Mouse (Mus musculus) left cerebral cortex, adult 11 months (tissue): ENCODE data around the gene Akr1b3.
"Not testable (repeated sequence)": the region's sequence is repeated elsewhere in the genome, so short reads cannot be mapped to it uniquely, and the experiment has no call there.

Source experiments
- DNase-seq: peaks from one replicate; pipeline ENCODE4 v3.0.0; 2022; ENCODE audit warnings: low spot score

The Akr1b3 gene

GRCm38 (mm10) chr6:34316854-34317771 lies at the start of gene Akr1b3:
Akr1b3 (minus strand) TSS chr6:34317478.
- peak; percentile 86 for DNase-seq

DNA sequence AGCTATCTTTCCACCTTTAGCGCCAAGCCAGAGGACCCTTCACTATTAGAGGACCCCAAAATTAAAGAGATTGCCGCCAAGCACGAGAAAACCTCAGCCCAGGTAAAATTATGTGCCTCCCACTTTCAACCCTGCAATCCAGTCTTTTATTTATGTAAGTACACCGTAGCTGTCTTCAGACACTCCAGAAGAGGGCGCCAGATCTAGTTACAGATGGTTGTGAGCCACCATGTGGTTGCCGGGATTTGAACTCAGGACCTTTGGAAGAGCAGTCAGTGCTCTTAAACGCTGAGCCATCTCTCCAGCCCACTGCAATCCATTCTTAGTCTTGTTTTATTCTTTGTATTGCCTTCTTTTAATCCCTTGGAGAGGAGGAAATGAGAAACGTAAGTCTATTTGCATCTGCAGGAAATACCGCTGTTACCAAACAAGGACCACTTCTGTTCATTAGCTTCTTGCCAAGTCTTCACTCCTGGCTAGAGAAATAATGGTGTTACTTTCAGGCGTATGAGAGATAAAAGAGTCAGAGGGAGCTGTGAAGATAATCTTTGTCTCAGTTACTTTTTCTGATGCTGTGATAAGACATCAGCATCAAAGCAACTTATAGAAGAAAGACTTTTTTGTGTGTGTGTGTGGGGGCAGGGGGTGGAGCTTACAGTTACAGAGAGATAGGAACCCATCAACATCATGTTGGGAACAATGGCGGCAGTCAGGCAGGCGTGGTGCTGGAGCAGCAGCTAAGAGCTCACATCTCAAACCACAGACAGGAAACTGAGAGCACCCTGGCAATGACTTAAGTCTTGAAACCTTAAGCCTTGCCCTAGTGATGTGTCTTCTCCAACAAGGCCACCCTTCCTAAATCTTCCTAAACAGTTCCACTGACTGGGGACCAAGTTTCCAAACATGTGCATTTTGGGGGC lies 47.2 kb upstream of the Akr1b3 start:
- no peak for DNase-seq

DNA sequence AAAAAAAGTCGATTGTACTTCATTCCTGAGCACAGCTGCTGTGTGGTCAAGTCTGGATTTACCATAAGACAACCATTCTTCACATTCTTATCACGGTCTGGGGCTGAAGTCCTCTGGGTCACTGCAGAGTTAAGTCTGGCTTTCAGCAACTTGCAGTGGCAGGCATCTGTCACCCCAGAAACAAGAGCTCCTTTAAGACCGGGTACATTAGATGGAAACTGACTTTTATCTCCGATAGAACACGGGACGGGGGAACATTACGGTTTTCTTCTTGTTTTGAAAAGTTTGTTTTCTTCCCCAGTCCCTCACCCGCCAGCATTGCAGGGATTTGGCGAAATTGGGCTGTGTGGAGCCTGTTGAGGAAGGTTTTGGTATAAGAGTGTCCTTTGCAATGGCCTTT lies 38.6 kb upstream of the Akr1b3 start:
- no peak for DNase-seq

GRCm38 (mm10) chr6:34355349-34355747 lies 38.1 kb upstream of the Akr1b3 start:
- no peak for DNase-seq

GRCm38 (mm10) chr6:34354354-34355348 lies 37.4 kb upstream of the Akr1b3 start:
- DNase-seq, result no peak

DNA sequence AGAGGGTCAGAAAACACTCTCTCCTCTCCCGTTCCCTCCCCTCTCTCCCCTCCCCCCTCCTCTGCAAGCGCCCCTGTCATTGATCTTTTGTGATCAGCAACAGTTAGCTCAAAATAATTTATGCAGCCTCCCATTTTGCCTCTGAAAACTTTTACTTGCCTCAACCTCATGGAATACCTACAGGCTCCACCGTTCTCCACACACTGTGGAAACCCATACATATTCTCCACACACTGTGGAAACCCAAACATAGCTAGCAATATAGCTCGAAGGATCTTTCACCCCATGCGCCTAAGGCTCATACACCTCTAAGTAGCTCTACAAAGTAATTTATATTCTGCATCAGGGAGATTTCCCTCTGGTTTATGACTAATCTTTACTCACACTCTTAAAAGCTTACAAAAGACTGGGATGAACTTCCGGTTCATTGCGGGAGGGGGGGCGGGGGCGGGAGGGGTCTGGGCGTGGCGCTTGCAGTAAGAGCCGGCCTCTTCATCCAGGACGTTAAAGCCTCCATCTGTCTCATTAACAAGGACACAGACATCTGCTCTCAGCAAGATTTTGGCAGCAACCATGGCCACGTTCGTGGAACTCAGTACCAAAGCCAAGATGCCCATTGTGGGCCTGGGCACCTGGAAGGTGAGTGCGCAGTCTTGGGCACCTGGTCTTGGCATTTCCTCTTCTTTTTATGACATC lies 36.5 kb upstream of the Akr1b3 start, which contains the start of gene Akr1b8:
TSS of gene Akr1b8 (plus strand) at position 462 of the 696 bp plus-strand sequence.
- no peak for DNase-seq

- DNase-seq, result no peak
These were observed 35.1 kb upstream of the Akr1b3 start for GRCm38 (mm10) chr6:34352401-34352800.

GRCm38 (mm10) chr6:34351481-34351880 lies 34.2 kb upstream of the Akr1b3 start:
- not testable (repeated sequence) for DNase-seq

GRCm38 (mm10) chr6:34350037-34350699 lies 32.9 kb upstream of the Akr1b3 start:
- no peak for DNase-seq

- DNase-seq, result peak; percentile 50
These were observed 29.0 kb upstream of the Akr1b3 start for GRCm38 (mm10) chr6:34346096-34346898.

GRCm38 (mm10) chr6:34344935-34345334 lies 27.7 kb upstream of the Akr1b3 start:
- no peak for DNase-seq

GRCm38 (mm10) chr6:34344135-34344850 lies 27.0 kb upstream of the Akr1b3 start:
- DNase-seq, result no peak

- DNase-seq, result no peak
These were observed 26.1 kb upstream of the Akr1b3 start for GRCm38 (mm10) chr6:34343426-34343825.

DNA sequence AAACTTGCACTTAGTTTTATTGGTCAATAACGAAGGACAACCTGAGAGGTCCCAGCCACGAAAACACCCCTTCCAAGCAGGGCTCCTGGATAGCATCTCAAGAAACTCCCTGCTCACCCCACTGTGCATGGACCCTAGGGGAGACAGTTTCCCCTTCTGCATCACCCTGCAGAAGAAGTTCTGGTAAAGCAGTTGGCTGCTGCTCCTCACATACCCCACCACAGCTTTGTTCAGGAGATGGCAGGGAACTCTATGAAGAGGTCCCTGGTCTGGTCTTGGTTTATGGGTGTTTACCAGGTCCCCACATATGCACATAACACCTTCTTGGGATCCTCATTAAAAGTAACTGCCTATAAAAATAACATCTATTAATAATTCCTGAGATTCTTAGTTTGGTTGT lies 25.2 kb upstream of the Akr1b3 start:
- no peak for DNase-seq

DNA sequence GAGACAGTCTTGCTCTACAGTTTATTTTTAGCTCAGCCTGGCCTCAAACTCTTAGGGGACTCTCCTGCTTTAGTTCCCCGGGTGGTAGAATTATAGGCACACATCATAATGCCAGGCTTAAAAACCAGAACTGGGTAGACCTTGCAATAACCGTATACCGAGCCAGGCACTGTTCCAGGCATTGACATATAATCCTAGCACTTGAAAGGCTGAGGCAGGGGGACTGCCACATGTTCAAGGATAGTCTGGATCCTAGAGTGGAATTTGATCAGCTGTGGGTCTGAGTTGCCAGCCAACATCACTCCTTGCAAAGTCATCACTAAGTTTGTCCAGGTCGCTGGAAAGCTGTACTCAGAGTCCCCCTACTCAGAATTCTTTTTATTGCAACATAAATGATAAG lies 24.7 kb upstream of the Akr1b3 start:
- no peak for DNase-seq

- no peak for DNase-seq
These were observed 20.5 kb upstream of the Akr1b3 start for GRCm38 (mm10) chr6:34337799-34338198.

DNA sequence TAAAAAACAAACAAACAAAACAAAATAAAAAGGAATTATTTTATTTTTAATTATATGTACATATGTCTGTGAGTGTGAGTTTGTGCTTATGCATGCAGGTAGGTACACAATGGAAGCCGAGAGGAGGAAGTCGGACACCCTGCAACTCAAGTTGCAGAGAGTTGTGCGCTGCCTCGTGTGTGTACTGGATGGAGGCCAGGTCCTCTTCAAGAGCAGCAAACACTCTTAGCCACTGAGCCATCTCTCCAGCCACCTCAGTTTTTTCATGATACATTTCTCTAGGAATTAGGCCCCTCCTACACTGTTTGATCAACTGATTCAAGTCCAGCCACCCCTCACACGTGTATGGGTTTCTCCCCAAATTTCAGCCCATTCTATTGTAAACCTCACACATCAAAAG lies 17.4 kb upstream of the Akr1b3 start:
- DNase-seq, result no peak

DNA sequence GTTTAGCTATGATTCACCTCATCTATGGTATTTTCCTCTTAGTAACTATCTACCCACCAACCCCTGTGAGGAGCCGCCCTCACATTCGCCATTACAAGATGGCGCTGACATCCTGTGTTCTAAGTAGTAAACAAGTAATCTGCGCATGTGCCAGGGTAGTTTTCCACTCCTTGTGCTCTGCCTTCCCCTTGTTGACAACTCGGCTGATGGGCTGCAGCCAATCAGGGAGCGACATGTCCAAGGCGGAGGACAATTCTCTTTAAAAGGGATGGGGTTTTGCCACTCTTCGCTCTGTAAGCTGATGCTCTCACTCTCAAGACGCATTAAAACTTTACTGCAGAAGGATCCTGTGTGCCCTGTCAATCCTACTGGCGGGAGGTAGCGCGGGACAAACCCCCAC lies 14.5 kb upstream of the Akr1b3 start:
- DNase-seq, result not testable (repeated sequence)

GRCm38 (mm10) chr6:34331379-34331778 lies 14.1 kb upstream of the Akr1b3 start:
- no peak for DNase-seq
